Mouse (Mus musculus) common myeloid progenitor, adult 5-6 weeks (primary cell): Measurements from ENCODE around the gene Fam227a. TPM values are rescaled to one million over a fixed set of nuclear protein-coding genes. Genes with fewer than 3 reads are reported as not detected.
"Not testable (repeated sequence)": the region's sequence is repeated elsewhere in the genome, so short reads cannot be mapped to it uniquely, and the experiment has no call there.

Experiments used
- ATAC-seq: replicated peaks from 2 replicates; pipeline ENCODE4 v1.8.0; 2016; ENCODE audit warnings: low read depth, mild to moderate bottlenecking, moderate TSS enrichment, inconsistent platforms; ENCODE audit not compliant: poor library complexity, severe bottlenecking
- total RNA-seq: library from RNA; stranded (forward); fragments of 200-1000, 187-1606 nt; gene quantifications from 2 replicates; pipeline ENCODE4 v1.2.3, GENCODE M21; 2017

Fam227a gene
- total RNA-seq, 1 experiment from 2014 or later: 2.9 TPM

- no peak for ATAC-seq
Observed at GRCm38 (mm10) chr15:79685141-79685641, 26.4 kb upstream of the Fam227a start.

DNA sequence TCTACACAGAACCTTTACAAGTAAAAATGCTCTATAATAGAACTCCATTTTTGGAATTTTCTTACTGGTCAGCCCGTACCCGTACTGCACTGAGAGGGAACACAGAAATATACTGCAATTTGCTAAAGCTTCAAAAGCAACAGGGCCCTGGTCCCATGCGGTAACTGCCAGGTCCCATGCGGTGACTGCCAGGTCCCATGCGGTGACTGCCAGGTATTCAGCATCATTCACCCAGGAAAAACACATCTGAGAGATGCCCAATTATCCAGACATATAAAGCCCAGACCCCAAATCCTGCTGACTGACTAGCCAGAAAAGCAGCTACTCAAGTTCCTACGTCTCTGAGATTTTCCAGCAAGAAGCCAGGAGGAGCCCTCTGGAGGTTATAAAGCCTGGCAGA lies 25.9 kb upstream of the Fam227a start:
- no peak for ATAC-seq

DNA sequence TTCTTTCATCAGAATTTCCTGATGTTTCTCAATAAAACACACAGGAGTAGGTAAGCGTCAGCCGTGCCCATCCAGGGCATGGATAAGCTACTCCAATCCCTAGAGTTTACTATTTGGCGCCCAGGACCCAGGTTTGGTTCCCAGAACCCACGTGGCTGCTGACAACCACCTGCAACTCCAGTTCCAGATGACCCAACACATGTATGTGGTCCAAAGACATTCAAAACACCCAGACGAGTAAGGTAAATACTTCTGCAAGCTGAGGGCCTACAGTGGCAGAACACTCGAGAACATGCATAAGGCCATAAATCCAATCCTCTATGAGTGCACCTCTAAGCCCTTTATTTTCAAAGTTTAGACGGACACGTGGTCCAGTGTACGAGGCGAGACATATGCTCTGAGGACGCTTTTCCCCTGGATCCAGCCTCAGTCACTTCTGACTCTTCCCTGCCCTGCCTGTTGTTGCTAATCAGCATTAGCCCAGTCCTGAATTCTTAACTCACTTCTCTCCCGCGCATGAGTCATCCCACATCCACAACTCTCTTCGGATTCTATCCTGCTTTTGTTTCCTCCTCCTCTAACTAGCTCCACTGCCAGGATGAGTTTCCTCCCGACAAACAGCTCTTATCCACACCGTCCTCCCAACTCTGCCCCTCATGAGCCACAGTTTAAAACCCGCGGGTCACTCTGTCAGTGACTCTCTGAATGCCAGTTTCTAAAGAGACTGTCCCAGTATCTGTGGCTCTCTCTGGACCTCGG lies 25.1 kb upstream of the Fam227a start:
- ATAC-seq: no peak

GRCm38 (mm10) chr15:79683146-79683545 lies 24.4 kb upstream of the Fam227a start:
- ATAC-seq: no peak

DNA sequence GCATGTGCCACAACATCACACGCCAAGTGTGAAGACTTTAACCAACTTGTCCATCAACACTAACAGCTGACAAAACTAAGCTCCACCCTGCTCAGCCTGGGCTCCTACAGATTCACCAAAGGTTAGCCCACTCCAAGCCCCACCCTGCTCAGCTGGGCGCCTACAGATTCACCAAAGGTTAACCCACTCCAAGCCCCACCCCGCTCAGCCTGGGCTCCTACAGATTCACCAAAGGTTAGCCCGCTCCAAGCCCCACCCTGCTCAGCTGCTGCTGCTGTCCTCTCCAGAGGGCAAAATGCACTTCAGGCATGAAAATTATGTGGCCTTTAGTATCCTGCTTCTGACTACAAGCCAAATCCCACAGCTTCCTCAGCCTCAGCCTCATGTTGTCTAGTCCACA lies 23.2 kb upstream of the Fam227a start:
- ATAC-seq: no peak

GRCm38 (mm10) chr15:79677936-79678335 lies 19.2 kb upstream of the Fam227a start:
- ATAC-seq: no peak

- ATAC-seq: not testable (repeated sequence)
Observed at GRCm38 (mm10) chr15:79671828-79672348, 13.1 kb upstream of the Fam227a start.

- ATAC-seq: no peak
Observed at GRCm38 (mm10) chr15:79670972-79671299, 12.2 kb upstream of the Fam227a start.

GRCm38 (mm10) chr15:79670249-79670971 lies 11.7 kb upstream of the Fam227a start, which contains the start of gene Tomm22:
TSS of gene Tomm22 (plus strand) at chr15:79670861.
- peak; percentile 98 for ATAC-seq

GRCm38 (mm10) chr15:79669195-79669594 lies 10.4 kb upstream of the Fam227a start:
- no peak for ATAC-seq

DNA sequence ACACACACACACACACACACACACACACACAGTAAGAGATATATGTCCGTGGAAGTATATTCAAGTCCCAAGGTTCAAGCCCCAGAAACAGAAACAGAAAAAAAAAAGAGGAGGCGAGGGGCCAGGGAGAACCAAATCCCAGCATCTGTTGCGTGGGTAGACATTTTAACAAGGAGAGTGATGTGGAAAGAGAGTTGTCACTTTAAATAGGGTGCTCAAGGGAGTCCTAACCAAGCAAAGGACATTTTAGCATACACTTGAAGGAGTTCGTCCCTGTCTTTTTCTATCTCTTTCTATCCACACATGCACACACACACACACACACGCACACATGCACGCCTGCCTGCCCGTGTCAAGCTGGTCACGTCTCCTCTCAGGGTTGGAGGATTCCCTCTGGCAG lies 5.9 kb upstream of the Fam227a start:
- no peak for ATAC-seq

GRCm38 (mm10) chr15:79661852-79662251 lies 3.1 kb upstream of the Fam227a start:
- no peak for ATAC-seq

DNA sequence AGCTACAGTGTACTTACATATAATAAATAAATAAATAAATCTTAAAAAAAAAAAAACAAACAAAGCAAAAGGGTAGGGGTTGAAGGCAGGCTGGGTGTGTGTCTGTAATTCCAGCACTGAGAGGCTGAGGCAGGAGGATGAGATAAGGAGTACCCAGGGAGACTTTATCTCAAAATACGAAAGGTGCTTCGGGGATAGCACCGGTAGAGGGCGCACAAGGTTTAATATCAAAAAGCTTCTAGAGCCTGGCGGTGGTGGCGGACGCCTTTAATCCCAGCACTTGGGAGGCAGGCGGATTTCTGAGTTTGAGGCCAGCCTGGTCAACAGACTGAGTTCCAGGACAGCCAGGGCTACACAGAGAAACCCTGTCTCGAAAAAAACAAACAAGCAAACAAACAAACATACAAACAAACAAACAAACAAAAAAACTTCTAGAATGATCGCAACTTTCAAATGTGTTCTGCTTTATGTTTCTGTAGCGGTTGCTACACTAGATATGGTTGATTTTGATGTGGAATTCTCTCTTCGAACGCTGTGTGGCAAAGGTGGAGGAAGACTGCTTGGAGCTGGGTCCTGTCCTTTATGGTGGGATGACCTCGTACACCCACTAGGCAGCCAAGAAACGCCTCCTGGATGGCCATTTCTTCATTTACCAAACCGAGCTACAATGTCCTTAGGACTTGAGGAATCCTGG lies 772 bp downstream of the Fam227a start:
- ATAC-seq: peak; percentile 69

- ATAC-seq: no peak
Observed at GRCm38 (mm10) chr15:79656451-79656850, 2.3 kb downstream of the Fam227a start.

- no peak for ATAC-seq
Observed at GRCm38 (mm10) chr15:79651481-79651880, 7.3 kb downstream of the Fam227a start.

DNA sequence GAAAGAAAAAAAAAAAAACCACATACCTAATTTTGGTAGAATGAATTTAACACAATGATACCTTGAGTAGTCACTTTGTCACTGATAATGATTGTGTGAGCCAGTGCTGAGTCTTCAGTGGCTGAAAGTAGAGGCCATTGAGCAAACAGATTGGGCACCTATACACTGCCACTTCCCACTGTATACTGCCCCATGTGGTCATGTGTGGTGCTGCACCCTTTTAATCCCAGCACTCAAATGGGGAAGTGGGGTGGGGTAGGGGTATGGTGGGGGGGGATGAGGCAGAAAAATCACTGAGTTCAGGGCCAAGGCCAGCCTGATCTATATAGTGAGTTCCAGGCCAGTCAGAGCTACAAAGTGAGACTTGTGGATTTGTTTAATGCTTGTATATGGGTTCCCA lies 8.2 kb downstream of the Fam227a start:
- ATAC-seq: peak; percentile 90

- ATAC-seq: no peak
Observed at GRCm38 (mm10) chr15:79648130-79648529, 10.6 kb downstream of the Fam227a start.

DNA sequence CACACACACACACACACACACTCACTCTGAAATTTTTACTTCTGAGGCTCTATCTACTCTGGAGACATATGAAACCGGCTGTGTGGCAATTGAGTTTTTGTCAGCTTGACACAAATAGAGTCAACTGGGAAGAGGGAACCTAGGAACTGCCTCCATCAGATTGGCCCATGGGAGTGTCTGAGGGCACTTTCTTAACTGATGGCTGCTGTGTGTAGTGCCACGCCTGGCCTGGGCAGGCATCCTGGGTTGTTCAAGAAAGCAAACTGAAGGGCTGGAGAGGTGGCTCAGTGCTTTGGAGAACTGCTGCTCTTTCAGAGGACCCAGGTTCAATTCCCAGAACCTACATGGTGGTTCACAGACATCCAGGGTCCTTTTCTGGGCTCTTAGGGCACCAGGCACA lies 13.3 kb downstream of the Fam227a start:
- ATAC-seq: no peak

DNA sequence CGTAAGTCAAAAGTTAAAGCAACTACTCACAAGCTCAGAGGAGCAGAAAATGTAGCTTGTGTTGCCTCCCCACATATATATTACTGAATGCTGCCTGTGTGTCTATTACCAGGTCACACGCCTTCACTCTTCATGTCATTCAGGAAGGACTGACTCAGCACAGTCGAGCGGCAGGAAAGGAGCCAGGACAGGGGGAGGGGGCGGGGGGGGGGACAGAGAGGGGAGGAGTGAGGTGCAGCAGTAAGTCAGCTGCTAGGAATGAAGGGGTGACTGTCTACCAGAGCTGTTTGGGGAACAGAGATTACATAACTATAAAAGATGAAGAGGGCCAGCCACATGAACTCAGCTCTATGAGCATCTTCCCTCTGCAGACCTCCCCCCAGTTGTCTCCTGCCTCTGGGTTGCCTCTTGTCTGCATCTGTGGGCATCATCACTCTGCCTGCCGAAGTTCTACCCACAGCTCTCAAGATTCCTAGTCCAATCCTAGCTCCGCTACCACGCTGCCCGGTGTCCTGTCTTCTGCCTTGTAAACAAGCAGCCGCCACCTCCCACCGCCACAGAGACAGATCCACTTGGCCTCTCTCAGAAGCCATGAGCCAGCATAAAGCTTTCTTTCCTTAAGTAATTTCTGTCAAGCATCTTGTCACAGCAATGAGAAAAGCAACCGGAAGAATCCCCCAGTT lies 17.5 kb downstream of the Fam227a start:
- 0 out of 2 replicates have a peak, but pooled peaks have one; percentile 39 for ATAC-seq

DNA sequence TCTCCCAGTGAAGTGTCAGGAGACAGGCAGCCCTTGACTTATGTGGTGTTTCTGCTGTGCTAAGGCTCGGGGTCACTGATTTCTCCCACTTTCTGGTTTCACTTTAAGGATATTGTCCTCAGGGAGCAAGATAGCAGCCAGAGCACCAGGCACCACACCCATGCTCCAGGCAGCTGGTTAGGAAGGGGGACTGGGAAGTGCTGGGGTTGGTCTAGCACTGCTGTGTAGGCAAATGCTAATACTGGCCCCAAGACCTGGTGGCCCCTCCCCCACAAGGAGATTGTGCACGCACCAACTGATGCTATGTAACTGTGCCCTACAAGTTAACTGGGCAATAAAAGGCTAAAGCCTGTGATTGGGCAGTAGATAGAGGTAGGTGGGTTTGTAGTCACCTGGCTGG lies 28.3 kb downstream of the Fam227a start:
- ATAC-seq: no peak
